Mouse (Mus musculus): ENCODE data around the gene Tmem245. TPM values are rescaled to one million over a fixed set of nuclear protein-coding genes. Genes with fewer than 3 reads are reported as not detected.
A peak's percentile ranks its signal among the peaks of the same experiment; 100 is the strongest.

The Tmem245 gene
- polyA plus RNA-seq, 1 experiment from 2014 or later: 14.3 TPM

DNA sequence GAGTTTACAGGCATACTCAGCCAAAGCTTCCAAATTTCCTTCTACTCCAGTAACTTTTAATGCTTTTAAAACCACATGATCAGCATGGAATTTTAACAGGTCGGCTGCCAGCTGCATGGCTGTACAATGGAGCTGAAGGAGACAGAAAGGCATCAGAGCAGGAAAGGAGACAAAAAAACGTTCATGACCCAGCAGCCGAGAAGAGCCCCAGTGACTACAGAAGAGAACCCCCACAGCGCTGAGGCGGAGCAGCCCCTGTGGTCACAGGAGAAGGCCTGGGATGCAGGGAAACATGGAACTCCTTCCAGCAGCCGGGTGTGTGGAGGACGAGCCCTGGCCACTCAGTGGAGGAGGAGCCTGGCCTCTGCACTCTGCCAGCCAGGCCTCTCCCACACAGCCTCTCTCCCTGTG, 117.7 kb downstream of the Tmem245 start:
- Histone ChIP-seq H3K4me1 (ENCODE audit: control insufficient read depth, insufficient read depth, low read length) (peaks cover 10% of the 10 kb centered on the region; the same call in 1 of the 2 replicates), H3K9ac (ENCODE audit: low read depth, low read length) (no peak overlapping the region), H3K4me2 (replicated peaks; ENCODE audit: low read depth, low read length) (no peak overlapping the region), H3K9me3 (ENCODE audit: control insufficient read depth, low read length) (no peaks in the 10 kb centered on the region), H3K4me3 (ENCODE audit: low read length) (no peak overlapping the region), H3K27me3 (ENCODE audit: control insufficient read depth, insufficient read depth, low read length) (no peaks in the 10 kb centered on the region), H3K27ac (ENCODE audit: low read depth, low read length) (peak overlapping the region; percentile 31), H3K36me3 (ENCODE audit: control insufficient read depth, insufficient read depth, low read length) (peaks cover 16% of the 10 kb centered on the region; the same call in 1 of the 2 replicates)
- peak; percentile 86 for ATAC-seq (ENCODE audit: low FRiP score, low TSS enrichment)
- 25% methylated on average over 7 of the region's 7 CpGs for WGBS

DNA sequence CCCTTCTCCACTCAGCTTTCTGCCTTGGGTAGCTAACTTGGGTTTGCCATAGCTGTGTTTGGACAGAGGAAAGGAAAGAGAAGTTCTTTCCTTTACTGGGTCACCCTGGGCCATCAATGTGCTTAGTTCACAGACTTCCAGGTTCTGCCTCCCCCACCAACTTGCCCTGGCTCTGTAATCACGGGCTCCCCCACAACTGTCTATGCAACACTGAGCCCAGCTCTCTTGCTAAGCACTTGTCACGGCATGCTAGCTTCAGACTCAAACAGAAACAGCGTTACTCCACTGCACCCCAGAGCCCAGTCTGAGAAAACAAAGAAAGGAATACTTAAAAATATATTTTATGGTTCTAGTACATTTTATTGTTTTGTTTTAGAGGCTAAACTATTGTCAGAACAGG, 118.3 kb downstream of the Tmem245 start:
- Histone ChIP-seq H3K27ac (ENCODE audit: low read depth, low read length) (peak overlapping the region; percentile 31; the same call in 1 of the 2 replicates), H3K27me3 (ENCODE audit: control insufficient read depth, insufficient read depth, low read length) (no peaks in the 10 kb centered on the region), H3K4me1 (ENCODE audit: control insufficient read depth, insufficient read depth, low read length) (peaks cover 10% of the 10 kb centered on the region; the same call in 1 of the 2 replicates), H3K9me3 (ENCODE audit: control insufficient read depth, low read length) (no peaks in the 10 kb centered on the region), H3K4me2 (replicated peaks; ENCODE audit: low read depth, low read length) (no peak overlapping the region), H3K9ac (ENCODE audit: low read depth, low read length) (no peak overlapping the region), H3K4me3 (ENCODE audit: low read length) (no peak overlapping the region), H3K36me3 (ENCODE audit: control insufficient read depth, insufficient read depth, low read length) (peaks cover 16% of the 10 kb centered on the region; the same call in 1 of the 2 replicates)
- peak; percentile 50; the same call in 1 of the 2 replicates for ATAC-seq (ENCODE audit: low FRiP score, low TSS enrichment)
- WGBS: 43% methylated on average over 3 of the region's 3 CpGs

DNA sequence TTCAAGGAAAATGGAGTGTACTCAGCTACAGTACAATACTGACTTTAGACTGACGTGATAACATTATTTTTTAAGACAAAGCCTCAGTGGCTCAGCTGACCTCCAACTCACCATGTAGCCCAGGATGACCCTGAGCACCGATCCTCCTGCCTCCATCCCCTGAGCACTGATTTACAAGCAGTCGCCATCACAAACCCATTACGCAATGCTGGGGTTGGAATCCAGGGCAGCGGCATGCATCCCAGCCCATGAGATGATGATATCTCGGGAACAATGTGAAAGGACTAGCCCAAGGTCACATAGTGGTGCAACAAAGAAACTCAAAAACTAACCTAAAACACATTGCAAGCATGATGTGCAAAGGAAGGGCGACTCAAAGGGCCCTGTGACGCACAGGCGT, 123.0 kb downstream of the Tmem245 start:
- WGBS: 90% methylated on average over 9 of the region's 9 CpGs
- Histone ChIP-seq H3K9ac (ENCODE audit: low read depth, low read length) (no peak overlapping the region), H3K4me2 (replicated peaks; ENCODE audit: low read depth, low read length) (no peak overlapping the region), H3K36me3 (ENCODE audit: control insufficient read depth, insufficient read depth, low read length) (peaks cover 8% of the 10 kb centered on the region; the same call in 1 of the 2 replicates), H3K27me3 (ENCODE audit: control insufficient read depth, insufficient read depth, low read length) (no peaks in the 10 kb centered on the region), H3K9me3 (ENCODE audit: control insufficient read depth, low read length) (no peaks in the 10 kb centered on the region), H3K4me1 (ENCODE audit: control insufficient read depth, insufficient read depth, low read length) (no peaks in the 10 kb centered on the region), H3K27ac (ENCODE audit: low read depth, low read length) (no peak overlapping the region), H3K4me3 (ENCODE audit: low read length) (no peak overlapping the region)
- no peak for ATAC-seq (ENCODE audit: low FRiP score, low TSS enrichment)

DNA sequence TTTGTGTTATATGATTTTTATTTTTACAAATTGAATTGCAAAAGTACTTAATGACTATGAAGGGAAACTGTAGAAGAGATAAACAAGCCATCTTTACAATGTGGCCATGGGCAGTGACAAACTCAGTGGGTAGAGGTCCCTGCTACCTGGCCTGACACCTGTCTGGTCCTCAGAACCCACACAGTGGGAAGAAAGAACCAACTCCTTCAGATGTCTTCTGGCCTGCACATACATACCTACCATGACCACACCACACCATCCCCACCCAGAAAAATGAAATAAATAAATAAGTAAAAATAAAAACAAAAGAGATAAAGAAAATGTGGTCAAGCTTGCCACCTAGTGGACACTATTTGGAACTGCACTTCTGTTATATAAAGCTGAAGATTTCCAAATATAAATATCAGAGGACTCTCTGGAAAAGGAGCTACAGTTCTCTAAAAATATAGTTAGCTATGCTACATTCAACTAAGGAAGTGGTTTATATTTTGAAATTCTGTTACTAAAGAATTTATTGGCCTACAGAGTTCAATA, 127.2 kb downstream of the Tmem245 start:
- no peaks in the 10 kb centered on the region for H3K27me3 ChIP-seq (ENCODE audit: control insufficient read depth, insufficient read depth, low read length)
- no peak overlapping the region for H3K4me3 ChIP-seq (ENCODE audit: low read length)
- H3K9ac ChIP-seq (ENCODE audit: low read depth, low read length): no peak overlapping the region
- H3K4me2 ChIP-seq (replicated peaks; ENCODE audit: low read depth, low read length): no peak overlapping the region
- peaks cover 4% of the 10 kb centered on the region; the same call in 1 of the 2 replicates for H3K36me3 ChIP-seq (ENCODE audit: control insufficient read depth, insufficient read depth, low read length)
- H3K4me1 ChIP-seq (ENCODE audit: control insufficient read depth, insufficient read depth, low read length): no peaks in the 10 kb centered on the region
- ATAC-seq (ENCODE audit: low FRiP score, low TSS enrichment): no peak
- no peaks in the 10 kb centered on the region for H3K9me3 ChIP-seq (ENCODE audit: control insufficient read depth, low read length)
- H3K27ac ChIP-seq (ENCODE audit: low read depth, low read length): no peak overlapping the region

MicroRNA genes within 50 kb of the gene (microRNA counts, 519-probe panel; counts per million panel counts)
- microRNA mmu-miR-32: 5,107 counts per million, percentile 44 among the panel's probes with 10 or more counts

Small RNA genes within 50 kb of the gene (microRNA-seq; reads per million reads assigned to microRNA genes)
- 257 reads per million, percentile 67 among the genes with 10 or more reads in this experiment for gene Mir32

Other genes starting within 250 kb of the Tmem245 start
- not detected in 2 replicates for gene Gm26657, start 207.4 kb downstream of the Tmem245 start, polyA plus RNA-seq (2014; fragmentation: Nextera tagmentation; extraction: Ambion mirVana)
- gene Actl7b, start 206.0 kb downstream of the Tmem245 start, polyA plus RNA-seq (2014; fragmentation: Nextera tagmentation; extraction: Ambion mirVana): not detected in 2 replicates
- gene Actl7a, start 204.0 kb downstream of the Tmem245 start, polyA plus RNA-seq (2014; fragmentation: Nextera tagmentation; extraction: Ambion mirVana): not detected in 2 replicates
- 51.1 and 72.9 TPM in 2 replicates for gene Elp1, start 145.1 kb downstream of the Tmem245 start, polyA plus RNA-seq (2014; fragmentation: Nextera tagmentation; extraction: Ambion mirVana)
- gene Fam206a, start 145.1 kb downstream of the Tmem245 start, polyA plus RNA-seq (2014; fragmentation: Nextera tagmentation; extraction: Ambion mirVana): 14.6 and 27.1 TPM in 2 replicates
- 24.5 and 44.8 TPM in 2 replicates for gene Ctnnal1, start 82.2 kb downstream of the Tmem245 start, polyA plus RNA-seq (2014; fragmentation: Nextera tagmentation; extraction: Ambion mirVana)
- 0.16 and 0.58 TPM in 2 replicates for gene Frrs1l, start 43.0 kb upstream of the Tmem245 start, polyA plus RNA-seq (2014; fragmentation: Nextera tagmentation; extraction: Ambion mirVana)
- 2.3 and 2.9 TPM in 2 replicates for gene Epb41l4b, start 196.0 kb upstream of the Tmem245 start, polyA plus RNA-seq (2014; fragmentation: Nextera tagmentation; extraction: Ambion mirVana)